Mouse (Mus musculus) testis, postnatal 10 days (tissue): ENCODE measurements around the gene Hs6st1.
"Not testable (repeated sequence)": the region's sequence is repeated elsewhere in the genome, so short reads cannot be mapped to it uniquely, and the experiment has no call there.

Experiments
- DNase-seq: peaks from one replicate; pipeline ENCODE4 v3.0.0; 2021; ENCODE audit warnings: low spot score

The Hs6st1 gene

DNA sequence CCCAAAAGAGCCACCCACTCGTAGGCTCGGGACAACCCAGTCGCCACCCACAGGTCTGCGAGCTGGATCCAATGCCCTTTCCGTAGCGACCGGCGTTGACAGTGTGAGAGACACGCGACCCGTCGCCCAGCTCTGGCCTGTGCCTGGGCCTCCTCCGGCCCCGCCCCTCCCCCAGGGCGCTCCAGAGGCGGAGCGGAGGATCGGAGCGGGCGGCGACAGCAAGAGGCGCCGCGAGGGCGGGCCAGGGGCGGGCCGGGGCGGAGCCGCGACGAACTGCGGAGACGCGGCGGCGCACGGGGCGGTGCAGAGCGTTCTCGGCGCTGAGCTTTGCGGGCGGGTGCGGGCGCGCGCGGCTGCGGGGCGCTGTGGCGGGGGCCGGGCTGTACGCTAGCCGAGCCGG lies at the start of gene Hs6st1:
TSS of gene Hs6st1 (plus strand) at position 325 of the 400 bp plus-strand sequence.
- DNase-seq = peak; percentile 97

- no peak for DNase-seq
Observed at GRCm38 (mm10) chr1:36018617-36019016, 49.6 kb upstream of the Hs6st1 start.

DNA sequence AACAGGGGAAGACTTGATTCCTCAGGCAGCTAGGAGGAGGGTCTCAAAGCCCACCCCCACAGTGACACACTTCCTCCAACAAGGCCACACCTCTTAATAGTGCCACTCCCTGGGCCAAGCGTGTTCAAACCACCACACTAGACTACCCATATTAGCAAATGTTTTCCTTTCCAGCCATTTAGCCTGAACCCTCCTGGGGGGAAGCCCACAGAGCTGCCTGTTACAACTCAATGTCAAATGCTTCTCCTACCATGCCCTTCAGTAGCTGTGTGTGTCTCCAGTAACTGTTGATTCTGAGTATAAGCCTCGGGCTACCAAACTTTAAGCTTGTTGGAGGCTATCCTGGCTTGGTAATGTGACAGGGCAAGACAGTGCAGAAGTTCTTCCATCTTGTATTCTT lies 49.0 kb upstream of the Hs6st1 start:
- no peak for DNase-seq

DNA sequence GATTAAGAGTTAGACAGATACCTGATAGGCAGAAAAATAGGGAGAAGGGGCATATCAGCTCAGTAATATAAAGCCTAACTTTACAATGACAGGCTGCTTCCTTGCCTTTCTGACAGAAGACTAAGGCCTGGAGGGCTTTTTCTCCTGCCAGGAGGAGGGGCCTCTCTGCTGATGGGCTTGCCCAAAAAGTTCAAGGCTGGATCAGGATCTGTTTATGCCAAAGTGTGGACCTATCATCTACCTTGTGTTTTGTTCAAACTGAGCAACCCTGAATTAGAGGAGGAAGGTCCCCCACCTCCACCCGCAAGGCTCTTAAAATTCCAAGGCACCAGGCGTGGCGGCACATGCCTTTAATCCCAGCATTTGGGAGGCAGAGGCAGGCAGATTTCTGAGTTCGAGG lies 47.9 kb upstream of the Hs6st1 start:
- DNase-seq = no peak

DNA sequence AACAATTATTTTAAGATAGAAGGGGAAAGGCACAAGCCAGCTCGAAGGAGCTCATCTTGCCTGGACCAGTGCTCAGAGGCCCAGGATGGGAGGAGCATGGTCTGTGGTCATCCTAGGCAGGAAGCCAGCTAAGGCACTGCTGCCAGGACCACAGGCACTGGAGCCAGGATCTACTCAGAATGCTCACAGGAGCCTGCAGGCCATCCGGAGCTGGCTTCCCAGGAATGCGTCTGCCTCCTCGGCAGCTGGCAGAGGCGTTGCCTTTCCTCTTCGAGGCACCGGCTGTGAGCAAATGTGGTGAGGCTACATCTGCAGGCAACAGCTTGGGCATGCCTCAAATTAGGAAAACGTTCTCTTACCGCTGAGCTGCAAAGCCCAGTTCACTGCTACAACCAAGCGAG lies 37.8 kb upstream of the Hs6st1 start:
- peak; percentile 80 for DNase-seq

GRCm38 (mm10) chr1:36038769-36039168 lies 29.4 kb upstream of the Hs6st1 start:
- DNase-seq = no peak

- DNase-seq = no peak
Observed at GRCm38 (mm10) chr1:36042072-36042471, 26.1 kb upstream of the Hs6st1 start.

DNA sequence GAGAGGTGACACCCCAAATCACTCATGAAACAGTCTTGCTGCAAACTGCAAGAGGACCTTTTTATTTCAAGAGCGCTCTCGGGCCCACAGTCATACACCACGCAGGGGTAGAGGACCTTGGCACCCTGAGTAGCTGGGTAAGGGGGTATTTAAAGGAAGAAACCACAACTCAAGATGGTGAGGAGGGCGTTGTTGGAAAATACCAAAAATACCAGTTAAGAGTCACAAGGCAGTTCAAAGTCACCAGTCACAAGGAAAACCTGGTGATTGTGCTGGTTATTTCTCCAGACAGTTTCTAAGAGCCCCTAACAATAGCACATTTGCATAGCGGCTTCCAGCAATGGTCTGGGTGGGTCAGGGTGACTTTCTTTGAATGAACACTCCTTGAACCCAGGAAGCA lies 24.4 kb upstream of the Hs6st1 start:
- not testable (repeated sequence) for DNase-seq

- no peak for DNase-seq
Observed at GRCm38 (mm10) chr1:36044288-36044687, 23.9 kb upstream of the Hs6st1 start.

- no peak for DNase-seq
Observed at GRCm38 (mm10) chr1:36052672-36053071, 15.5 kb upstream of the Hs6st1 start.

DNA sequence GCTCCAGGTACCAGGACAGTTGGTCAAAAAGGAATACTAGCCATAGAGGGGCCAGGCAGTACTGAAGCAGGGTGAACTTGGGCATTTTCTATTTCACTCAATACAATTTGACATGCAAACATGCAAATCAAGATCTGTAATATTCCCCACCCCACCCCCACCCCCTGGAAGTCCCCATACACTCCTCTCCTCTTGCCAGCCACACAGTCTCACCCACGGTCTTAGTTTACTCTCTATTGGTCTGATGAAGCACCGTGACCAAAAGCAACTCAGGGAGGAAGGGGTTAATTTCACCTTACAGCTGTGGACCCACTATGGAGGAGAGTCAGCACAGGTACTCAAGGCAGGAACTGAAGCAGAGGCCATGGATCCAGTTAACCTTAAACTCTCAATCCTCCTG lies 14.6 kb upstream of the Hs6st1 start:
- no peak for DNase-seq

- DNase-seq = peak; percentile 45
Observed at GRCm38 (mm10) chr1:36054182-36054966, 13.8 kb upstream of the Hs6st1 start.

- DNase-seq = peak; percentile 36
Observed at GRCm38 (mm10) chr1:36054967-36055357, 13.2 kb upstream of the Hs6st1 start.

DNA sequence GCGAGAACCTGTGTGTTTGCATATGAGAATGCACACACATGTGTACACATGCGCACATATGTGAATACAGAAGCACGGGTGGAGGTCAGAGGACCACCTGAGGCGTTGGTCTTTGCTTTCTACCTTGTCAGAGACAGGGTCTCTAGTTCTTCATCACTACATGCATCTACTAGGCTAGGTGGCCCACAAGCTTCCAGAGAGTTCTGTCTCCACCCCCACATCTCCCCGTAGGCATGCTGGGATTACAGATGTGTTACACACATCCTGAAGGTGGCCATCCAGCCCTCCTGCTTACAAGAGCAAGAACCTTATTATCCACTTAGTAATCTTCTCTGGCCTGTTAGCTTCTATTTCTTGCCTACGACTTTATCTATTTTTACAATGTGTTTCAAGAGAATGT lies 8.8 kb upstream of the Hs6st1 start:
- DNase-seq = peak; percentile 29

DNA sequence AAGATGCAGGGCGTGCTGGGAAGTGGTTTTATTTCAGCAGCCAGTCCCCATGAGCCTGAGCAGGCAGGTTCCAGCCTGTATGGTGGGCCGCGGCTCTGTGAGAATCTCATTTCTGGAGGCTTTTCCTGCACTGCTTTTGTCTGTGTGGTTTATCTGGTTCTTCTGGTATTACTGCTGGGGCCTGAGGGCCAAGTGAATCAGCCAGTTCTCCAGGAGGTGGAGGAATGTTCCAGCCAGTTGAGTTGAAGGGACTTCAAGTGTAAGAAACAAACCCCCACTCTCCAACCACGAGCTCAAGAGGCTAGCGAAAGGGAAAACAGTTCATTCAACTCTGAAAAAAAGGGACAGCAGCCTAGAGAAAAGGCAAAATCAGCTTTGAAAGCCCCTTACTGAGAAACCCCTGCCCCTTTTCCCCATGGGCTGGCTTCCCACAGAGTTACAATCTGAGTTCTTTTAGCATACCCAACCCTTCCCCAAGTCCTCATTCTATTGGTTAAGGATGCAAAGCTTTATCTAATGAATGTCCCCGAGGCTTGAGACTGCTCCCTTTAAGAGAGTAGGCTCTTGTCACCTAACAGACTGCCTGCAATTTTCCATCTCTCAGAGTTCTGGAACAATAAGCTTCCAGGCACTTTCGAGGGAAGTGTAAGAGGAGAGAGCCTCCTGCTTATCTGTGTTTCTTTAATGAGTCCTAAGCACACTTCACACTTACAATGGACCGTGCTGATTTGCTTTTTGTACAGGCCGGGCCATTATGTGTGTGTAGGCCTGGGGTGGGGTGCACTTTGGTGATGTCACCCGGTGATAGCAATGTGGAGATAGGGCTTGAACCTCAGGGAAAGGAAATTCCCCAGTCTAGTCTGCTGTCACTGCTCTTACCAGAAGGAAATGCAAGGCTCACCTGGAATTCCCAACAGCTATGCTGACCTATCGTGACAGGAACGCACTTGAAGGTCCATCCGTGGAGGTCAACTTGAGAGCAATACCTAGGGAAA lies 7.9 kb upstream of the Hs6st1 start:
- DNase-seq = peak; percentile 38

- DNase-seq = peak; percentile 32
Observed at GRCm38 (mm10) chr1:36061211-36061915, 6.8 kb upstream of the Hs6st1 start.

DNA sequence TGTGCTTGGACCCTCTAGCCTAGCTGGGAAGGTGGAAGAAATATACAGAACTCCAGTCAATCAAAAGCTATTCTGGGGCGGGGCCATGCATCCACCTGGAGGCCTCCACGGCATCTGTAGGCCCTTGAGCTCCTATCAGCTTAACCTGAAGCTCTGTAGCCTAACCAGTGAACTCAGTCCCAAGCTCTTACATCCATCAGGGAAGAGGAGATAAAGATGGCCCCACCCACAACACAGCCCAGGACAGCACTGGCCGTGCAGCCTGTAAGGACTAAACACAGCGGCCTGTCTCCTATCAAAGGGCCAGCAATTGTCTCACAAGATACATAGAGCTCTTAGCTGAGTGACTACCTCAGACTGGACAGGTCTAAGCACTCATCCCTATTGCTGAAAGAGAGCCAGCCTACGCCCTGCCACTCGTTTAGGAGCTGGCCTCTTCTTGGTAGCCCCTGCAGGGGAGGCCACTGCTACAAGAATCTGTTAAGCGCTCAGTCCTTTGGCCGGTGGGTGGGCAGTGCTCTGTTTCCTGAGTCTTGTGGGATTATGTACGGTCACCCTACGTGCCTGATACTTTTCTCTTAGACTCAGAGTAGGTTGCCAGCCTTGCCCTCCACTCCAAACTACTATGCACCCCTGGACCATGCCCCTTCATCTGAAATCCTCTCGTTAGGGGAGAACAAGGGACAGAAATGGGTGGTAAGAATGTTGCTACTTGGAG lies 6.0 kb upstream of the Hs6st1 start:
- peak; percentile 34 for DNase-seq

GRCm38 (mm10) chr1:36062826-36063640 lies 5.2 kb upstream of the Hs6st1 start:
- peak; percentile 29 for DNase-seq

DNA sequence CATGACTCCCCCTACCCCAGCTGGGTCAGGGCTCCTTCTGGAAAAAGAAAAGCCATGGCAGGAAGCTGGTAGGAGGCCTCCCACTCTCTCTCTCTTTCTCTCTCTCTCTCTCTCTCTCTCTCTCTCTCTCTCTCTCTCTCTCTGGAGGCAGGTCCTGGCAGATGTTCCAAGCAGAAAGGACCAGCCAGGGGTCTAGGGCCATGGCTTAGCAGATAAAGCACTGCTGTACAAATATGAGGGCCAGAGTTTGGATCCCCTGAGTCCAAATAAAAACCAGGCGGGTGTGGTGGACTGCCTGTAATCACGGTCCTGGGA lies 4.6 kb upstream of the Hs6st1 start:
- DNase-seq = peak; percentile 39

DNA sequence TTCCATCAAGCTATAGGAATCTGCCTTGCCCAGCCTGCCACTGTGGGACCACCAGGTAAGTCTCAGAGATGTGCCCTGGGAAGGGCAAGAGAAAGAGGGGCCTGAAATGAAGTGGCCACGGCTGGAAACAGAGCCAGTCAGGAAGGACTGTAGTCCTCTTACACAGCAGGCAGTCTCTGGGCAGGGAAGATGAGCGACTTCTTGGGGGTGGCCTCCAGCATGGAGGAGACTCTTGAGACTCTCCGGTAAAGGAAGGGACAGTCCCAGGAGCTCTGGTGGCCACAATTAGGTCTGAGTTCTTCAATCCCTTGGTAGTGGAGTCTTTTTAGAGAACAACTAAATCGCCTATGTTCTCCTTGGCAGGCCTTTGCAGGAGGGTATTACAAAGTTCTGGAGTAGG lies 4.0 kb upstream of the Hs6st1 start:
- DNase-seq = peak; percentile 42
